Mouse (Mus musculus) heart, adult 2 months (tissue): ENCODE measurements around the gene Slc46a3. TPM values are rescaled to one million over a fixed set of nuclear protein-coding genes. Genes with fewer than 3 reads are reported as not detected.

ENCODE experiments used
- DNase-seq, 2 experiments: peaks; one replicate each; pipeline ENCODE4 v3.0.0; 2021
- H3K27ac ChIP-seq: fragments of 200-600 bp; 2 replicates; pipeline ENCODE4 v1.8.1; 2022
- H3K27me3 ChIP-seq: fragments of 200-500 bp; 2 replicates; pipeline ENCODE4 v1.6.1; 2012; ENCODE audit warnings: mild to moderate bottlenecking, low read length, inconsistent platforms, mixed read lengths; ENCODE audit not compliant: control insufficient read depth, insufficient read depth
- H3K36me3 ChIP-seq: fragments of 200-500 bp; 2 replicates; pipeline ENCODE4 v1.6.1; 2012; ENCODE audit warnings: low read length, inconsistent platforms; ENCODE audit not compliant: control insufficient read depth, insufficient read depth
- H3K4me1 ChIP-seq: fragments of 200-500 bp; 2 replicates; pipeline ENCODE4 v1.6.1; 2011; ENCODE audit warnings: low read length; ENCODE audit not compliant: control insufficient read depth, insufficient read depth
- H3K4me3 ChIP-seq: fragments of 200-600 bp; 2 replicates; pipeline ENCODE4 v1.8.1; 2022
- H3K79me2 ChIP-seq: fragments of 200-500 bp; replicated peaks from 2 replicates; pipeline ENCODE4 v1.6.1; 2012; ENCODE audit warnings: mild to moderate bottlenecking, inconsistent platforms, low read length, moderate library complexity, mixed read lengths; ENCODE audit not compliant: control insufficient read depth, insufficient read depth
- H3K9ac ChIP-seq: fragments of 200-500 bp; 2 replicates; pipeline ENCODE4 v1.6.1; 2012; ENCODE audit warnings: low read depth, mild to moderate bottlenecking, control low read depth, inconsistent platforms, low read length, mixed read lengths
- CTCF ChIP-seq: fragments of 200-600 bp; IDR thresholded peaks from 2 replicates; pipeline ENCODE4 v1.8.1; 2022; ENCODE audit warnings: antibody characterized with exemption, mild to moderate bottlenecking, moderate library complexity
- EP300 ChIP-seq: fragments of 200-500 bp; IDR thresholded peaks from 2 replicates; pipeline ENCODE4 v1.6.1; 2011; ENCODE audit warnings: low read depth, low read length, control low read depth; ENCODE audit not compliant: insufficient read depth
- POLR2A ChIP-seq: fragments of 200-500 bp; IDR thresholded peaks from 2 replicates; pipeline ENCODE4 v1.6.1; 2011; ENCODE audit warnings: mild to moderate bottlenecking, low read depth, low read length, control low read depth; ENCODE audit not compliant: insufficient read depth
- WGBS: fragments of 180-500 bp; shearing (Covaris S2); methylation state at CpG from one replicate; pipeline ENCODE4 v1.1.7; 2018; 5-methylcytosine and 5-hydroxymethylcytosine counted together
- intact Hi-C: fragments of 180-260 bp; cut with DNase I; formaldehyde crosslinking; loops from one replicate; pipeline ENCODE4 v1.15.1; 2025
- polyA plus RNA-seq: library from polyadenylated mRNA; depleted of rRNA; stranded (reverse); fragments of >200 nt; gene quantifications from 2 replicates; pipeline ENCODE4 v1.2.3, GENCODE M21; 2012
- total RNA-seq, 2 experiments: library from RNA; stranded (reverse); gene quantifications; 2 replicates each; pipeline ENCODE4 v1.2.3; 2021

Slc46a3 gene
- total and polyA plus RNA-seq, 3 experiments: 7.1 to 30.1 (median 16.4) TPM

GRCm38 (mm10) chr5:147868674-147869073, 25.9 kb downstream of the Slc46a3 start:
- peak; percentile 55 for TF ChIP-seq CTCF
- TF ChIP-seq EP300: no peak
- Histone ChIP-seq H3K27me3 (no peaks in the 10 kb centered on the region), H3K4me1 (no peaks in the 10 kb centered on the region), H3K27ac (no peak overlapping the region), H3K9ac (no peak overlapping the region), H3K36me3 (no peaks in the 10 kb centered on the region), H3K79me2 (peaks cover 2% of the 10 kb centered on the region; the same call in 1 of the 2 replicates), H3K4me3 (no peak overlapping the region)
- 90% methylated on average over 4 of the region's 4 CpGs for WGBS
- DNase-seq: no peak
- intact Hi-C loops: loop anchor here (5.0 kb wide), 1 partner anchor 39 kb away; no protein-coding TSS in a partner anchor

DNA sequence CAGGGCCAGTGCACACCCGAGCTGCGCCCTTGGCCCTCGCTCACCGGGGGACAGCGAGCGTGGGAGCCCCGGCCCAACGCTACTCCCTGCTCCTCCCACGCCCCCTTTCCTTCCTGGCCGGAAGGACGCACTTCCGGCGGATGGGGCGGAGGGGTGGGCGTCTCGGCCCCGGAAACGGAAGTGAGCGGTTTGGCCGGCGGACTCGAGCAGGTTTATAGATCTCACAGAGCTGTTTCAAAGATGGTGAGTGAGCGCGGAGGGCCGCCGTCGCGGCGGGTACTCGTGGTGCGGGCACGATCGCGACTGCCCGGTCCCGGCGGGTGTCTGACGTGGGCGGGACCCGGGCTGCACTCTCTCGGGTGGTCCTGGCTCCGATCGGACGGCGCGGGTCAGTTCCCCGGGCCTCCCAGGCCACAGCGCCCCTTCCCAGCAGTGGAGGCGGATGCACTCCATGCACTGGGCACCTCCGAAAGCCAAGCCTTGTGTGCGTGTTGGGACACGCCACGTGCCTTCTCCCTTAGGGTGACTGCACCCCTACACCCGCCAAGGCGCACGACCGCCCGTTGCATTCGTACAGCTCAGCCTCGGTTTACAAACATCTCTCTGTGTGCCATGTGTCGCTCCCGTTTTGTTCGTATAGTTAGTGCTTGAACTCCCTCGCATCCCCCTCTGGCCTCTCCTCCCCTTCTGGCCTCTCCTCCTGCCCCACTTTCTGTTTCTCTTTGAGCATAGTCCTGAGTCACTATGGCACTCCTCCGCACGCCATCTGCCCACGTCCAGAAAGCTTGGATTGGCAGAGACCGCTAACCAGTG, 34.0 kb downstream of the Slc46a3 start, which contains the start of gene Pomp:
Gene Pomp, plus strand, starts transcription at position 13 of the 813 bp plus-strand sequence.
- H3K36me3 ChIP-seq: no peaks in the 10 kb centered on the region
- DNase-seq: peak; percentile 94 to 95
- TF ChIP-seq CTCF (peak; percentile 22; the same call in 1 of the 2 replicates), EP300 (peak; percentile 93), POLR2A (peak; percentile 87)
- peak within 1 kb of the TSS; percentile 75 for H3K9ac ChIP-seq
- H3K4me3 ChIP-seq: peak within 1 kb of the TSS; percentile 76
- no peaks in the 10 kb centered on the region; the same call in 1 of the 2 replicates for H3K27me3 ChIP-seq
- WGBS: under 1% methylated on average over 68 of the region's 68 CpGs
- intact Hi-C loops: loop anchor here (5.0 kb wide), 1 partner anchor 87 kb away; no protein-coding TSS in a partner anchor
- peak within 1 kb of the TSS; percentile 94 for H3K27ac ChIP-seq
- peaks cover 2% of the 10 kb centered on the region for H3K4me1 ChIP-seq
- H3K79me2 ChIP-seq: peaks cover 4% of the 10 kb centered on the region

DNA sequence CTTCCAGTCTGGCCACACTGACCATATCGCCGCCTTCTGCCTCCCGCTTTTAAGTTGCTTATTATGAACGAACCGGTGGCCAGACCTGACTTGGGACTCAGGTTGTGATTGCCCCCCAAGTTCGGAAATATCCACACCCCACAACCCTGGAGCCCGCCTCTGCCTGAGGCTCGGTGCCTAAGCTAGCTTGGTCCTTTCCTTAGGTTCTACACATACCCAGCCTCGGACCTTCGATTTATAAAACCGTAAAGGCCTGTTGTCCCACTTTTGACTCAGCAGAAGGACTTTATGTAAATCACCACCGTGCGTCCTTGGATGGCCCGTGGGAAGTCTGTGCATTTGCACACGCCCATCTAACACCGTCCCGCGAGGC, 34.6 kb downstream of the Slc46a3 start:
- Histone ChIP-seq H3K27ac (peak overlapping the region; percentile 94), H3K79me2 (peaks cover 4% of the 10 kb centered on the region), H3K4me3 (peak overlapping the region; percentile 76), H3K27me3 (no peaks in the 10 kb centered on the region; the same call in 1 of the 2 replicates), H3K4me1 (peaks cover 2% of the 10 kb centered on the region), H3K9ac (peak overlapping the region; percentile 75), H3K36me3 (no peaks in the 10 kb centered on the region)
- 1% methylated on average over 18 of the region's 18 CpGs for whole genome bisulfite sequencing
- intact Hi-C loops: loop anchor here (5.0 kb wide), 1 partner anchor 87 kb away; no protein-coding TSS in a partner anchor
- no peak for DNase-seq
- TF ChIP-seq EP300 (no peak), CTCF (no peak)

DNA sequence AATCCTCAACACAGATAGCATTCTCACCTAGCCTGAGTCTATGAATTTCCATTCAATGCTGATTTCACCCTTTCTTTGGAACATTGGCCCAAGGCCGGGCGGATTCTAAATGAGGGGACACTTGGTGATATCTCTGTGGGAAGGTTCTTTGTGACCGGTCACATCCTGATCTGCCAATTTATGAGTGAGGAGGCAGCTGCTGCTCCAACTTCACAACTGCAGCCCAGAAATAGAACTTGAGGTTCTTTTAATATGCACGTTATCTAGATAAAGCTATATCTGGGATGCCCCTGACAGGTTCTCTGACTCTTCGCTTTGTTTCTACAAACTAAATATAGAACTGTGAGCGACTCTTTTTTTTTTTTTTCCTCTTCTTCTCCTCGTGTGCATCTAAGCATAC, 44.4 kb downstream of the Slc46a3 start:
- peaks cover 6% of the 10 kb centered on the region for H3K4me1 ChIP-seq
- no peaks in the 10 kb centered on the region for H3K36me3 ChIP-seq
- no peak overlapping the region for H3K4me3 ChIP-seq
- TF ChIP-seq CTCF: no peak
- TF ChIP-seq POLR2A: no peak
- TF ChIP-seq EP300: 0 out of 2 replicates have a peak, but pooled peaks have one; percentile 43
- no peaks in the 10 kb centered on the region for H3K27me3 ChIP-seq
- H3K9ac ChIP-seq: no peak overlapping the region
- H3K79me2 ChIP-seq: no peaks in the 10 kb centered on the region
- peak in 1 of 2 experiments; percentile 63 for DNase-seq
- 6% methylated on average over 7 of the region's 7 CpGs for WGBS
- intact Hi-C loops: no loop called here
- peak overlapping the region; percentile 67 for H3K27ac ChIP-seq

DNA sequence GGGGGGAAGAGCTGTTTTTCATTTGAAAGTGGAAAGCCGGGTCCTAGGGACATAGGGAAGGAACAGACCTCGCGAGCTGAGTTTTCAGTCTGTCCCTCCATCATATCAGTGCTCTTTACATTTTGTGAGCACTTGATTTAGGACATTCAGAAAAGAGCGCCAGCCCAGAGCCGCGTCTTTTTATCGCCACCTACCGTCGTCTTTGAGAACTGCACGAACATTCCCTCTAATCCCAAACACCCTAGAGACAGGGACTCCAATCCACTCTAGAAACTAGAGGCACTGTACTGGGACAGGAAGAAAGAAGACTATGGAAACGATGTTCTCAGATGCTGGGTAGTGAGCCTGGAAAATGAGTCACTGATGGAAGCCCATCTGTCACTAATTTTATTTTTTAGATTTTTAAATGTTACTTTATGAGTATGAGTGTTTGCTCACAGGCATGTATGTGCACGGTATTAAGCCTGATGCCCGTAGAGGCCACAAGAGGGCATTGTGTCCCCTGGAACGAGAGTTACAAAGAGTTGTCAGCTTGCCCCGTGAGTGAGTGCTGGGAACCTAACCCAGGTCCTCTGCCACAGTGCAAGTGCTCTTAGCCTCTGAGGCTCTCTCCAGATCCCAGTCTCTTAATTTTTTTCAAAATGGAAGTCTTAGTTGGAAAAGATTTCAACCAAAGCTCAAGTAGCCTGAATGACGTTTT, 46.3 kb downstream of the Slc46a3 start:
- no peaks in the 10 kb centered on the region for H3K79me2 ChIP-seq
- H3K9ac ChIP-seq: no peak overlapping the region
- DNase-seq: peak; percentile 50 to 76
- no peak overlapping the region for H3K4me3 ChIP-seq
- H3K27ac ChIP-seq: no peak overlapping the region
- 24% methylated on average over 16 of the region's 16 CpGs for WGBS
- H3K27me3 ChIP-seq: no peaks in the 10 kb centered on the region
- intact Hi-C loops: loop anchor here (1.0 to 5.0 kb wide), 5 partner anchors 91 to 431 kb away; partner anchors contain the start of gene Flt1
- peaks cover 6% of the 10 kb centered on the region for H3K4me1 ChIP-seq
- TF ChIP-seq POLR2A (no peak), CTCF (peak; percentile 82), EP300 (peak; percentile 80; the same call in 1 of the 2 replicates)
- H3K36me3 ChIP-seq: no peaks in the 10 kb centered on the region

- peaks cover 6% of the 10 kb centered on the region for H3K4me1 ChIP-seq
- H3K4me3 ChIP-seq: no peak overlapping the region
- H3K36me3 ChIP-seq: no peaks in the 10 kb centered on the region
- TF ChIP-seq EP300 (no peak), CTCF (no peak), POLR2A (no peak)
- no peak overlapping the region for H3K27ac ChIP-seq
- intact Hi-C loops: loop anchor here (5.0 kb wide), 4 partner anchors 90 to 430 kb away; partner anchors contain the start of gene Flt1
- no peak overlapping the region for H3K9ac ChIP-seq
- WGBS: 50% methylated on average over 5 of the region's 5 CpGs
- DNase-seq: no peak
- H3K27me3 ChIP-seq: no peaks in the 10 kb centered on the region
- no peaks in the 10 kb centered on the region for H3K79me2 ChIP-seq
Measured at GRCm38 (mm10) chr5:147847361-147847760, 47.3 kb downstream of the Slc46a3 start.
